Mouse (Mus musculus): ENCODE measurements at regions not wholly inside any gene's neighbourhood (a gene's known extent, or its start where the extent isn't known, plus 50 kb on each side); places are given as distances from the start of the nearest gene placed in this dataset.

DNA sequence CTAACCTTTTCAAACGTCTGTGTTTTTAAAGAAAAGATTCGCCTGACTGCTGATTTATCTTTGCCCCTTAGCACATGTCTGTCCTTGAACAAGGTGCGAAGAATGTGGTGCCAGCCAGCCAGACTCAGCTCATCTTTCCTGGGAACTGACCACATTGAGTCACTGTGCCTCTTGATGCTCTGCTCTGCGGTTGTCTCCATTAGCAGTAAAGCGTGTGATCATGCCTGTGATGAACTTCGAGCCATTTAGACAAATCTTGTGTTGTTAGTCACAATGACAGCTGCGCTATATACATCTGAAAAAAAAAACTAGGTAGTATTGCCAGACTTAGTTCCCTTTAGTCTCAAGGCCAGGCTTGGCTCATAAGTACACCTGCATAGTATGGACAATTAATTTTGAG is 140.1 kb downstream of the Fam43a start:
- WGBS = 66% methylated on average over 7 of the region's 7 CpGs
- no peaks in the 10 kb centered on the region for H3K9me3 ChIP-seq
- H3K27ac ChIP-seq = no peak overlapping the region
- no peaks in the 10 kb centered on the region for H3K27me3 ChIP-seq
- H3K4me1 ChIP-seq = peaks cover 34% of the 10 kb centered on the region
- ATAC-seq (ENCODE audit: insufficient number of reproducible peaks, low FRiP score, low TSS enrichment, low read depth) = no peak
- H3K9ac ChIP-seq = no peak overlapping the region
- no peaks in the 10 kb centered on the region for H3K36me3 ChIP-seq
- H3K4me3 ChIP-seq = no peak overlapping the region
- H3K4me2 ChIP-seq = no peak overlapping the region

DNA sequence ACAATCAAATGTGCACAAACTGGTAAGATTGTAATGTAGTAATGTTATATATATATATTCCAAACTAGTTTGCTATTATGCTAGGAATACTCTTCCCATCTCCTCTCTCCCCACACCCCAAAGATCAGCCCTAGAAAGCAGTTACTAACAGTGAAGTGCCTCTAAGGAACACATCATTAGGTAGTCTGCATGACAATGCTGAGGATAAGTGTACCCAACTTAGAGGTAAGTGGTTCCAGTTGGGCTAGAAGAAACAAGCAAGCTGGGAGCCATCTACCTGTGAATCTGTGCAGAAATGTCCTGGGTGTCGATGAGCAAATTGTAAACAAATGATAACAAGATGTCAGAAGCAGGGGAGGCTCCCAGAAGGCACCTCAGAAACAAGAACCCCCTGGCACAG is 141.7 kb downstream of the Fam43a start:
- no peak for ATAC-seq (ENCODE audit: insufficient number of reproducible peaks, low FRiP score, low TSS enrichment, low read depth)
- no peaks in the 10 kb centered on the region for H3K9me3 ChIP-seq
- H3K9ac ChIP-seq = no peak overlapping the region
- H3K27me3 ChIP-seq = no peaks in the 10 kb centered on the region
- peaks cover 40% of the 10 kb centered on the region for H3K4me1 ChIP-seq
- H3K27ac ChIP-seq = no peak overlapping the region
- H3K36me3 ChIP-seq = no peaks in the 10 kb centered on the region
- H3K4me3 ChIP-seq = no peak overlapping the region
- WGBS = 81% methylated on average over 1 of the region's 1 CpGs
- H3K4me2 ChIP-seq = no peak overlapping the region

DNA sequence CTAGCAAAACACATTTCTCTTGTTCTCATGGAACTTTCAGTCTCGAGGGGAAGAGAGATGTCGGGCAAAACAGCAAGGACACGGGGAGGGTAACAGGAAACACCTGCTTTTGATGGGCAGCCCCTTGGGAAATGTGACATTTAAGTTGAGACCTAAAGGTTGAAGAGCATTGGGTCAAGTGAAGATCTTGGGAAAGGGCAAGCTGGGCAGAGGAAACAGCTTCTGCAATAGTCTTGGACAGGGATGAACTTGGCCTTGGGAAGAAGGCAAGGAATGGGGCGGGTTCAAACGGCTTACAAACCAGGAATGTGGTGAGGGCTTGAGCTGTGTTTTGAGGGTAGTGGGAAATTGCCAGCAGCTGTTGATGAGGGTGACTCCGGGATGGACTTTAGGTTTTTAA is 143.0 kb downstream of the Fam43a start:
- Histone ChIP-seq H3K4me3 (no peak overlapping the region), H3K9ac (no peak overlapping the region), H3K27ac (no peak overlapping the region), H3K4me2 (no peak overlapping the region), H3K27me3 (no peaks in the 10 kb centered on the region), H3K4me1 (peaks cover 29% of the 10 kb centered on the region), H3K9me3 (no peaks in the 10 kb centered on the region), H3K36me3 (no peaks in the 10 kb centered on the region)
- 49% methylated on average over 6 of the region's 6 CpGs for WGBS
- ATAC-seq (ENCODE audit: insufficient number of reproducible peaks, low FRiP score, low TSS enrichment, low read depth) = no peak

DNA sequence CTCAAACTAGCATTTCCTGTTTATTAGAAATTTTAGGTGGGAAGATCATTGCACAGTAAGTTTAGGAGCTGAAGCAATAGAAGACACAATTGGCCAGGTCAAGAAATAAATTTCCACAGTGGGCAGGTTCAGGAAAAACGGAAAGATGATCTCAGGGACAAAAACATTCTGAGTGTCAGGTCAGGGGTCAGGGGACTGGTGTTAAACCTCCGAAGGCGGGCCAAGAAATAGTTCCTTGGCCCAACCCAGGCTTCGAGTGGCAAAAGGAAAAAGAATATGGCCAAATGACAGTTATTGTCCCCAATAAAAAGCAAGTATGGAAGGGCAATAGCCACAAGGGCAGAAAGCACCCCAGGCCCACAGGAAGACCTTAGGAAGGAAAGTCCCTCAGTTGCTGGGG is 144.0 kb downstream of the Fam43a start:
- Histone ChIP-seq H3K9ac (no peak overlapping the region), H3K27me3 (no peaks in the 10 kb centered on the region), H3K4me2 (no peak overlapping the region), H3K9me3 (no peaks in the 10 kb centered on the region), H3K4me1 (peaks cover 27% of the 10 kb centered on the region), H3K27ac (no peak overlapping the region), H3K4me3 (no peak overlapping the region), H3K36me3 (no peaks in the 10 kb centered on the region)
- no peak for ATAC-seq (ENCODE audit: insufficient number of reproducible peaks, low FRiP score, low TSS enrichment, low read depth)
- 61% methylated on average over 4 of the region's 4 CpGs for whole genome bisulfite sequencing

DNA sequence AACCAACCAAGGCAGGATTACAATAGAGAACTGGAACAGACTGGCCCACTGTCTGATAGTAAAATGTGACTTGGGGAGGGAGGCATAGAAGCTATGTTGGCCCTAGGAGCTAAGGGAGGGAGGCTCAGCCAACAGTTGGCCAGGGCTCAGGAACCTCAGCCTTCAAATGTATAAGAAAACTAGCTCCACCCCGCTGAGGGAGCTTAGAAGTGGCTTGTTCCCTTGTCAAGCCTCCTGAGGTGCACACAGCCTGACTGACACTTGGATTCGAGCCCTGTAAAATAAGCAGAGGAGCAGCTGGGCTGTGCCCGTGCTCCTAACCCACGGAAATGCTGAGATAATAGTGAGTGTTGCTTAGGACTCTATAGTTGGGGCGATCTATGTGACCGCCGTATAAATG is 144.7 kb downstream of the Fam43a start:
- no peak for ATAC-seq (ENCODE audit: insufficient number of reproducible peaks, low FRiP score, low TSS enrichment, low read depth)
- H3K9ac ChIP-seq = no peak overlapping the region
- H3K4me3 ChIP-seq = no peak overlapping the region
- no peaks in the 10 kb centered on the region for H3K36me3 ChIP-seq
- WGBS = 60% methylated on average over 7 of the region's 7 CpGs
- H3K27me3 ChIP-seq = no peaks in the 10 kb centered on the region
- H3K9me3 ChIP-seq = no peaks in the 10 kb centered on the region
- peaks cover 27% of the 10 kb centered on the region for H3K4me1 ChIP-seq
- H3K27ac ChIP-seq = 0 out of 2 replicates have a peak overlapping the region, but pooled peaks have one; percentile 0
- no peak overlapping the region for H3K4me2 ChIP-seq

DNA sequence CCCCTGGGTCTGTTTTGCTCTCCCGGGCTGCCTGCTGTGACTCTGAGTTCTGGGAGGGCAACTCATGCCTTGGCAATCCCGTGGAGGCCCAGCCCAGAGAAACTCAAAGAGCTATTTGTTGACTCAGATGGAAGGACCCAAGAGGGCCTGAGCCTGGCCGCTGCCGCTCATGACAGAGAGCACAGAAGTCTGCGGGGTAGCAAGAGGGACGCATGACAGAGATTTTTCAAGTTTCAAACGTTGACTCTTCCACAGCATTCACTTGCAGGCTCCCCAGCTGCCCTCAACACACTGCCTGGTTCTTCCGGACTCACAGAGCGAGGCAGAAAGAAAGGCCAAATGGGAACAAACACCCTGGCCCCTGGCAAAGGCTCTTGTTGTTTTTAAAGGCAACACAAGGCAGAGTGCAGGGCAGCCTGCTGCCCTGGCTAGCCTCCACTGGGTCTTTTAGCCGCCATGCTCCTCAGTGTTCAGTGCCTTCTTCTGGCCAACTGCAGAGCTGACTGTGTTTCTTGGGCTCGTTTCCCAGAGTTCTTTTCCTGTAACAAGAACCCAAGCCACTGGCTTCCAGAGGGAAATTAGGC is 146.2 kb downstream of the Fam43a start:
- 40% methylated on average over 11 of the region's 11 CpGs for WGBS
- H3K4me1 ChIP-seq = peaks cover 27% of the 10 kb centered on the region

DNA sequence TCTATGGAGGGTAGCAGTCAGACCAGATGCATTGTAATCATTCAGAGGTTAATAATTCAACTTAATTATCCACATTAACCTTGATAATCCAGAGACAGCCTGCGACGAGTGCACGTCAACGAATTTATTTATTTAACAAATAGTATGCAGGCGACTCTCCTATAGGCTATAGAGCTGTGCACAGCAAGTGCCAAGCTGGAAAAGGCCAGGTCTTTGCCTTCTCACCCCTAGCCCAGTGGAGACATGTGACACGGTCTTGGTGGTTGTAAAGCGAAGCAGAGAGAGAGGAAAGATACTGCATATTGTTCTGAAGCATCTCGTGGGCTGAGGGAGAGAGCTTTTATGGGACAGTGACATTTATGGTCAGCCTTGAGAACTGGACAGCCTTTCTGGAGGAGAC is 146.7 kb downstream of the Fam43a start:
- no peak for ATAC-seq (ENCODE audit: insufficient number of reproducible peaks, low FRiP score, low TSS enrichment, low read depth)

More for the DNA sequence above, 146.2 kb downstream of the Fam43a start:
- H3K9me3 ChIP-seq = no peaks in the 10 kb centered on the region
- no peak overlapping the region for H3K9ac ChIP-seq
- ATAC-seq (ENCODE audit: insufficient number of reproducible peaks, low FRiP score, low TSS enrichment, low read depth) = no peak
- no peaks in the 10 kb centered on the region for H3K27me3 ChIP-seq
- H3K27ac ChIP-seq = peak overlapping the region; percentile 67
- H3K4me3 ChIP-seq = no peak overlapping the region
- H3K36me3 ChIP-seq = no peaks in the 10 kb centered on the region
- no peak overlapping the region for H3K4me2 ChIP-seq

DNA sequence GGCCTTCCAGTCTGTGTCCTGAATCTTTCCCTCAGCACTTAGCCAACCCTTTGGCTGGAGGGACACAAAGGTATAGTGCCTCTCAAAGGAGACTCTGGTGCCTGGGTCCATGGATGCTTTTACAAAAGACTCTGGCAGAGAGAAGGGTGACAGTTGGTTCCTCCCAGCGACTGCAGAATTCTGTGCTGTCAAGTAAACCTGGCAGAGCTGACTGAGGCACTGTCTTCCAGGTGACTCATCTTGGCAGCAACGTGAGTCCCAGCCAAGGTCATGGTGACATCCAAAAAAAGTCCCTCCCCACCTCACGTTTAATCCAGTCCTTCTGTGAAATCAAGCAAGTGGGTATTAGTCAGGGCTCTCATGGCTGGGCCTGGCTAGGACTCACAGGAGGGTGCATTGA is 150.3 kb downstream of the Fam43a start:
- no peaks in the 10 kb centered on the region for H3K36me3 ChIP-seq
- WGBS = 62% methylated on average over 3 of the region's 3 CpGs
- peaks cover 18% of the 10 kb centered on the region for H3K4me1 ChIP-seq
- H3K27ac ChIP-seq = no peak overlapping the region
- H3K27me3 ChIP-seq = no peaks in the 10 kb centered on the region
- no peak overlapping the region for H3K9ac ChIP-seq
- no peak overlapping the region for H3K4me2 ChIP-seq
- H3K9me3 ChIP-seq = no peaks in the 10 kb centered on the region
- no peak overlapping the region for H3K4me3 ChIP-seq
- no peak for ATAC-seq (ENCODE audit: insufficient number of reproducible peaks, low FRiP score, low TSS enrichment, low read depth)

More for the DNA sequence above, 146.7 kb downstream of the Fam43a start:
- Histone ChIP-seq H3K27ac (no peak overlapping the region; the same call in 1 of the 2 replicates), H3K9me3 (no peaks in the 10 kb centered on the region), H3K4me1 (peaks cover 27% of the 10 kb centered on the region), H3K36me3 (no peaks in the 10 kb centered on the region), H3K9ac (no peak overlapping the region), H3K4me3 (no peak overlapping the region), H3K27me3 (no peaks in the 10 kb centered on the region), H3K4me2 (no peak overlapping the region)
- 48% methylated on average over 8 of the region's 8 CpGs for WGBS

DNA sequence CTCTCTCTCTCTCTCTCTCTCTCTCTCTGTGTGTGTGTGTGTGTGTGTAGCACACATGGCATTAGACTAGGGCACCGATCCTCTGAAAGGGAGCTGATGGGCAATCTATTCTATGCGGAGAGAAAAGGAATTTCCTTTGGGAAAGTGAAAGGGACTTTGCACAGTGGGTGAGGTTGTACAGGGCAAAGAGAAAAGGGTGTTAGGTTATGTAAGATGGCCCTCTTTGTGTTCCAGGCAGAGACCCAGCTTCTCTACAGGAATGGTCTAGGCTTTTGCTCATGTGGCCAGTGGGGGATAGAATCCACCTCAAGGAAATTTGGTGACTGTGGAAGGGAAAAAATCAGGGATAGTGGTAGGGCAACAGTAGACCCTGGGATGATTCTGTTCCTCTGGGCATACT is 156.2 kb downstream of the Fam43a start:
- no peaks in the 10 kb centered on the region for H3K9me3 ChIP-seq
- H3K4me2 ChIP-seq = no peak overlapping the region
- no peaks in the 10 kb centered on the region for H3K36me3 ChIP-seq
- WGBS = 94% methylated on average over 2 of the region's 2 CpGs
- H3K27ac ChIP-seq = no peak overlapping the region
- no peak overlapping the region for H3K9ac ChIP-seq
- H3K4me3 ChIP-seq = no peak overlapping the region
- ATAC-seq (ENCODE audit: insufficient number of reproducible peaks, low FRiP score, low TSS enrichment, low read depth) = no peak
- no peaks in the 10 kb centered on the region for H3K27me3 ChIP-seq
- H3K4me1 ChIP-seq = 0 out of 2 replicates have a peak, but pooled peaks cover 3% of the 10 kb centered on the region

DNA sequence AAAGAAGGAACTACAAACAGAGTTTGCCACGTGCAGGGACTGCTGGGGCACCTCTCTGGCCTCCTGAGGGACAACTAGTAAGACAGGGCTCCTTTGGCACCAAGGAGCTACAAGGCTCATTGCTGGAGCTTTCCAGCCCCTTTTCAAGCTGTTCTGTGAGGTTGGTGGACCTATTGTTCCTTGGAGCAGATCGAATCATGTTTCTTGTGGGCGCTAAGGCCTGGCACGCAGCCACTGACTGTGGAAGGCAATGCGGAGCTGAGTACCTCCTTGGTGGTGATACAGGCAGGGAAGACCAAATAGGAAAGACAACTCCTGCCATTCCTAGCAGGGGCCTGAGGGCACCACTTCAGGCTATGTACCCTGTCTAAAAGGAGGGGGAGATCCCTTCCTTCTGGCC is 157.2 kb downstream of the Fam43a start:
- no peak overlapping the region for H3K27ac ChIP-seq
- H3K4me2 ChIP-seq = no peak overlapping the region

DNA sequence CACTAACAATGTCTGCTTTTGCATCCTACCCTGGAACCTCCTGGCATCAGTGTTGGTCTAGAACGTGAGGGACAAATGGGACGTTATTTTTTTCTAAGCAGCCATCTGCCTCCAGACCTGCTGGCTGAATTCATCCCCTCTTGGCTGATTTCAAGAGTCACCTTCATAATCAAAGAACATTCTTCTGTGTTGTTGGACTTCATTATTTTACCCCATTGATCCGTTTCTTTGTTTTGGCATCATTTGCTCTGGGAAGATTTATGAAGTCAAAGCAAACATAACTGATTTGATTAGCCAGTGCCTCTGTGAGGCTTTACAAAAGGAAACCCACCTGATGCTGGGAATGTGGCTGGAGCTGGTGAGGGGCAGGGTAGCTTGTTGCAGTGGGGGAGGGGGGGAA is 158.0 kb downstream of the Fam43a start:
- H3K9me3 ChIP-seq = no peaks in the 10 kb centered on the region
- H3K4me3 ChIP-seq = no peak overlapping the region
- 0 out of 2 replicates have a peak, but pooled peaks cover 5% of the 10 kb centered on the region for H3K4me1 ChIP-seq
- no peak overlapping the region for H3K27ac ChIP-seq
- H3K36me3 ChIP-seq = no peaks in the 10 kb centered on the region
- no peak for ATAC-seq (ENCODE audit: insufficient number of reproducible peaks, low FRiP score, low TSS enrichment, low read depth)
- no peak overlapping the region for H3K9ac ChIP-seq
- no peak overlapping the region for H3K4me2 ChIP-seq
- H3K27me3 ChIP-seq = no peaks in the 10 kb centered on the region
- 88% methylated on average over 3 of the region's 3 CpGs for WGBS

More for the DNA sequence above, 157.2 kb downstream of the Fam43a start:
- H3K27me3 ChIP-seq = no peaks in the 10 kb centered on the region
- no peak overlapping the region for H3K4me3 ChIP-seq
- no peaks in the 10 kb centered on the region for H3K36me3 ChIP-seq
- no peaks in the 10 kb centered on the region for H3K9me3 ChIP-seq
- ATAC-seq (ENCODE audit: insufficient number of reproducible peaks, low FRiP score, low TSS enrichment, low read depth) = no peak
- no peak overlapping the region for H3K9ac ChIP-seq
- 0 out of 2 replicates have a peak, but pooled peaks cover 3% of the 10 kb centered on the region for H3K4me1 ChIP-seq
- 84% methylated on average over 5 of the region's 5 CpGs for WGBS

DNA sequence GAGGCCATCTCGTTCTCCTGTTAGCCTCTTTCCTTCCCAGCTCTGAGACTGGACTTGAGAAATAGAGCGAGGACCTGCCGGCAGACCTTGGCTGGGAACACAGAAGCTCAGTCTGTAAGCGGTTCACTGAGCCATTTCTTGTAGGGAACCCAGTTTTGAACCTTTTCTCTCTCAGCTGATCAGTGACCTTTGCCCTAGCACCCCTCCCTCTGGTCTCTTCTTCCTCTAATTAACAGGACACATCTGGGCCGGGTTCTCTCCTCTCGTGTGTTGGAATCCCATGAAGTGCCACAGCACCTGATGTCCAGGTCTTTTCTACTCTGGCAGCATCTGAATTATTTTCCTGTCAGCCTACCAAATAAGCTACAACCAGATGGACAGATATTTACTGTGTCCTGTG is 158.5 kb downstream of the Fam43a start:
- H3K27me3 ChIP-seq = no peaks in the 10 kb centered on the region
- 76% methylated on average over 6 of the region's 6 CpGs for WGBS
- H3K36me3 ChIP-seq = no peaks in the 10 kb centered on the region
- no peak overlapping the region for H3K27ac ChIP-seq
- no peaks in the 10 kb centered on the region for H3K9me3 ChIP-seq
- no peak overlapping the region for H3K4me3 ChIP-seq
- H3K4me2 ChIP-seq = no peak overlapping the region
- H3K4me1 ChIP-seq = 0 out of 2 replicates have a peak, but pooled peaks cover 7% of the 10 kb centered on the region
- ATAC-seq (ENCODE audit: insufficient number of reproducible peaks, low FRiP score, low TSS enrichment, low read depth) = no peak
- no peak overlapping the region for H3K9ac ChIP-seq

DNA sequence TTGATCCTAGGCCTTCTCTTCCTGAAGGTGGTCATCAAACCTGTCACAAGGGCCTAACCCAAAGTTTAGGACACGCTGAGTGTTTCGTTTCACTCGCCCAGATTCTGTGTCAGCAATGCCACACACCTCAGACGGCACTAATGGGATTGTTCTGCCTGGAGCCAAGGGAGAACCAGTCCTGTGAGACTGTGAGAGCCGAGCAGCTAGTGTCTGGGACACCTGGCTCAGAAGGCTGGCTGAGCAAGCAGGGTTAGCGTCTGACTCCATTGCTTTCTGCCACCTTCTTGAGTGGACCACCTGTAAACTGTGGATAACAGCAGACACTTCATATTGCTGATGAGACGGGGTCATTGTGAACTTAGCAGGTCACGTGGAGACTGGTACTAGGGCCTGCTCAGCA is 160.0 kb downstream of the Fam43a start:
- Histone ChIP-seq H3K4me3 (no peak overlapping the region), H3K36me3 (no peaks in the 10 kb centered on the region), H3K4me1 (0 out of 2 replicates have a peak, but pooled peaks cover 7% of the 10 kb centered on the region), H3K27me3 (no peaks in the 10 kb centered on the region), H3K27ac (no peak overlapping the region), H3K4me2 (no peak overlapping the region), H3K9ac (no peak overlapping the region), H3K9me3 (no peaks in the 10 kb centered on the region)
- ATAC-seq (ENCODE audit: insufficient number of reproducible peaks, low FRiP score, low TSS enrichment, low read depth) = no peak
- WGBS = 68% methylated on average over 8 of the region's 8 CpGs

Measured in limb, embryonic 15.5 days (tissue).